Mouse (Mus musculus) megakaryocyte-erythroid progenitor cell, adult 5-6 weeks (primary cell): ENCODE data around the gene Pcdh9. TPM values are rescaled to one million over a fixed set of nuclear protein-coding genes. Genes with fewer than 3 reads are reported as not detected.

Experiments
- ATAC-seq: replicated peaks from 2 replicates; pipeline ENCODE4 v1.8.0; 2016; ENCODE audit warnings: mild to moderate bottlenecking, inconsistent platforms; ENCODE audit not compliant: severe bottlenecking, poor library complexity, low FRiP score, low TSS enrichment
- total RNA-seq, 2 experiments: library from RNA; stranded (forward) in 1 of 2; stranded (reverse) in 1 of 2; fragments of 200-1000, 215-1000 nt in 1 of 2; fragments of >200 nt in 1 of 2; fragmentation: Nextera tagmentation in 1 of 2; gene quantifications; 2 replicates each; pipeline ENCODE4 v1.2.3; 2014 to 2017

Pcdh9 gene
- not detected in 2 replicates for total RNA-seq (2014; fragmentation: Nextera tagmentation)
- not detected in 2 replicates for total RNA-seq (2017)

DNA sequence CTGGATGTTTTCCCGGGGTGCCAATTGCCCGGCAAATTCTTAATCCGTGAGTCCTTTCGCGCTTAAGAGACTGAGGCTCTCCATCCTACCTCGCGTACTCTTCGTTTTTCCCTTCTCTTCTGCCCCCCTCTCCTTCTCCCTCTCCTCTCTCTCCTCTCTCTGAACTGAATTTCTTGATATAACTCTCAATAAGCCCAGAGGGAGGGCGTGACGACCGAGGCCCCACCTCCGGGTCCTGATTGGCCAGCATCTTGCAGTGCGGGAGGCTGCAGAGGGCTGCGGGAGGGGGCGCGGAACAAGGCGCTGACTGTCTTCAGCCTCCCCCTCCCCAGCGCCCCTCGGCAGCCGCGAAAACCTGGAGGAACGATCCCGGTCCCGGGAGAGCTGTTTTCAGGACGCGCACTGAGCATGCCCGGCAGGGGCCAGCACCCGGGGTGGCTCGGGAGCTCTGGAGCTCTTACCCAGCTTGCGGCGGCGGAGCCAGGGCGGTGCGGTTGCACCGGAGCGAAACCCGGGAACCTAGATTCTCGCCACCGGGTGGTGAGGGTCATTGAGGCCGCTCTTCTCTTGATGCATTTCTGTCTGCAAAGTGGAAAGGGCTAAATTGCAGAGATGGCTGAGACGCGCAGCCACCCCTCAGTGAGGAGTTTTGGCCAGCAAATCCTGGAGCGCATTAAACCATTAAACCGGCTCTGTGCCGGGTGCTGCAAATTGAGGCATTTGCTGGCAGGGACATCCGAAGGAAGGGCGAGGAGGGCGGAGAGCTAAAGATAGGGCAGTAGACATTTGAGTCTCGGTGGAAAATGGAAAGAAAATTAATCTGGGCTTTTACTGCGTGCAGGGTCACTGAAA lies at the start of gene Pcdh9:
Gene Pcdh9, minus strand, starts transcription at position 161 of the 852 bp plus-strand sequence.
- ATAC-seq, result no peak

DNA sequence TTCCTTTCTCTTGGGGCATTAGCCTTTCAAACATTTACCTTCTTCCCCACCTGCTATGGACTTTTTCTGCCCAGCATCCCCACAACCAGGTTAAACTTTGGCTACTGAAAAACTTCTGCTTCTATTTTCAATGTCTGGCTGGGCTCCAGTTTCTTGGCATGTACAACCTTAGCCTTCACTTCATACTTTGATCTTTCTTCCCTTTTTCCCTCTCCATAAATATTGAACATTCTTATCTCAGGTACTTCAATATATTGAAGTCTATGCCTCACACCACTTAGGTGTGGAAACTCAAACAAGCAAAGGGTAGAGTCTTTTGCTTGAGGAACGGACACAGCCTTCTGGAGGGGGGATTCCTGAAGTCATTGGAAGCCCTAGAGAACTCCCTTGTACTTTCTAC lies 16.4 kb upstream of the Pcdh9 start:
- ATAC-seq, result no peak

DNA sequence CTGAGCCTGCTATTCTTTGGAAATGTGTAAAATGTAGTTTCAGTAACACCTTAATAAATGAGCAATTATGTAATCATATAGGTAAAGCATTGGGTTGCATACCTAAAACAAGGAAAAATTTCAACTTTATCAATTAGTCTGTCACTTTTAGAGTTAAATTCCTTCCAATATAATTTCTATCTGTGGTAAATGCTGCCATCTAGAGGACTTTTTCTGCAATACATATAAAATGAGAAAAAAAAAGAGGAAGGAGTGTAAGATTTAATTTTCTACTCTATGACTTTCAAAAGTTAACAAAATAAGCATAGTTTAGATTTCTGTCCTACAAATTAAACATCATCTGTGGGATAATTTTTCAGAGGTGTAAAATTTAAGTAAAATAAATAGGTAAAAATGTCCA lies 8.1 kb upstream of the Pcdh9 start:
- ATAC-seq, result no peak

DNA sequence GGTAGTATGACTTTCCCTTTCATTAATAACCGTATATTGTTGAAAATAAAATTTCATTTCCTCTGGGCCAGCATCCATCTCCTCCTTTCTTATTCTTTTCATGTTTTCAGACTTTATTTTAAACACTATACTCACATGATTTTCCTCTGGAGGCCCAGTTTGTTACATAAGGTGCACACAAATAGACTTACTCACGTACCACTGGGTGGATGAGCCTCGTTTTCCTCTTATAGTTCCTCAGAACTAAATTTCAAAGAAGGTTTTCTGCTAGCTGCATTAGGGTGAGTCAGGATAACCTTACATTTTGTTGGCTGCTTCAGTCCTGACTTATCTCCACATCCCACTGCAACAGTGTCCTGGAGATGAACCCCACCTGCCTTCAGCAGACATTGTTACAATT lies 4.7 kb upstream of the Pcdh9 start:
- ATAC-seq, result no peak

DNA sequence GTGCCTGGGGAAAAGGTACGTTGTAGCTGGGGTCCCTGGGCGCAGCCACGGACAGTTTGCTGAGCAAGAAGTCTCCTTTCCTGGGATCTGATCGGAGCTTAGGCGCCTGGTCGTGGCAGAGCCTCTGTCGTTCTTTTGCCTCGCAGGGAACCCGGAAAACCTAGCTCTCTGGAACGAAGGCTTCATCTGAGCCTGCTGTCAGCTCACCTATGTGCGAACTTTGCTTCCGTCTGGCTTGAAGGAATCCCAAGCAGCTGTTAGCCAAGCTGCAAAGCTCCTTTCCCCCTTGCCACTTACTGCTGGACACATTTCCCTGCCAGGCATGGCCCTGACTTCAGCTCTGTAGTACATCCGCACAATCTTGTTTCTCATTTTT lies 880 bp upstream of the Pcdh9 start:
- ATAC-seq, result no peak

- ATAC-seq, result no peak
These were observed 500 bp downstream of the Pcdh9 start for GRCm38 (mm10) chr14:93889839-93890518.

GRCm38 (mm10) chr14:93889231-93889630 lies 1.2 kb downstream of the Pcdh9 start:
- ATAC-seq, result no peak

DNA sequence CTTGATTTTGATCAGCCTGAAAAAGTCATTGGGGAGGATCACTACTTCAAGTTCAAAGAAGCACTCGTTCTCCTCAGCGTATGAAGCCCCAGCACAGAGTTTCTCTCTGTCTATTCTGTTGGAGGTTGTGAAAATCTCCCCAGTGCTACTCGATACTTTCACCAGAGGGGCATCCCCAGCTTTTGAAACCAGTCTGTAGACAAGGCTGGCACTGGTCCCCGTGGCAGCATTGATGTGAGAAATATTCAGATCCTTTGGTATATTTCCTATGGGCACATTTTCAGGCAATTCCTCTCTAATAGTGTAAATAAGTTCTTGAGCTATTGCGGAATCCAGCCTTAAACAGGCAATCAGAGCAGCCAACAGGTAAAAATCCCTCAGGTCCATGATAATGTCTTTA lies 2.1 kb downstream of the Pcdh9 start:
- ATAC-seq, result no peak

- ATAC-seq, result no peak
These were observed 3.4 kb downstream of the Pcdh9 start for GRCm38 (mm10) chr14:93887066-93887465.

- ATAC-seq, result no peak
These were observed 4.9 kb downstream of the Pcdh9 start for GRCm38 (mm10) chr14:93885551-93886084.

- ATAC-seq, result no peak
These were observed 6.0 kb downstream of the Pcdh9 start for GRCm38 (mm10) chr14:93884467-93884866.

DNA sequence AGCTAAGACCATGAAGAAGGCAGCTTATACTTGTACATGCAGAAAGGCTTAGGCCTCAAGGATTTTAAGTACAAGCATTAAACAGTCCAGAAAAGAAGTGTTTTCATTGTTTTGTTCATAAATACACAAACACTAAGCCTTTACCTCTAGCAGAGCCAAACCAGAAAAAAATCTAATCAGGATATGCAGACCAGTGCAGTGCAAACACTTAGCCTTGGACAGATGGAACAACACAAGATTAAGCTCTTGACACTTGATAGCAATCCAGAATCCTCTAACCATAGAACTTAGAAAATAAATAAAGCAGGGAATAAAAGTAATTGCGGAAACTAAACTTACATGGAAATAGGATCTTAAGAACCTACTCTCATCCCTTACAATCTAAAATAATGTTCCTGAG lies 10.4 kb downstream of the Pcdh9 start:
- ATAC-seq, result no peak

- no peak for ATAC-seq
These were observed 14.5 kb downstream of the Pcdh9 start for GRCm38 (mm10) chr14:93875968-93876367.

- ATAC-seq, result no peak
These were observed 22.3 kb downstream of the Pcdh9 start for GRCm38 (mm10) chr14:93868211-93868610.

DNA sequence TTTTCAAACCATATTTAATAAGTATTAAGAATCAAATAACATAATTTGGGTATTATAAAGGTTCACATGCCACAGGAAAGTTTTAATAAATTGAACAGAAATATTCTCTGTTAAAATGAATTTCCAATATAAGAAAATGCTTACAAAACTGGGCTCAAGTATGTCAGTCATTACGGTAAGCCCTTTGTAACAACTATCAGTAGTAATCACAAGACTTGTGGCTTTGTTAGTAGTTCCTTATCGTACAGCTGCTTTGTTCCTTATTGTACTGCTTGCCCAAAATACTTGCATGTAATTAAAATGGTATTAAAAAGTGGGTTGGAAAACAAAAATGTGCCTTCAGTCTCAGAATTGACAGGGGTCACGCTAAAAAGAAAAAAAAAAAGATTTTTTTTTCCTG lies 32.4 kb downstream of the Pcdh9 start:
- ATAC-seq, result no peak

DNA sequence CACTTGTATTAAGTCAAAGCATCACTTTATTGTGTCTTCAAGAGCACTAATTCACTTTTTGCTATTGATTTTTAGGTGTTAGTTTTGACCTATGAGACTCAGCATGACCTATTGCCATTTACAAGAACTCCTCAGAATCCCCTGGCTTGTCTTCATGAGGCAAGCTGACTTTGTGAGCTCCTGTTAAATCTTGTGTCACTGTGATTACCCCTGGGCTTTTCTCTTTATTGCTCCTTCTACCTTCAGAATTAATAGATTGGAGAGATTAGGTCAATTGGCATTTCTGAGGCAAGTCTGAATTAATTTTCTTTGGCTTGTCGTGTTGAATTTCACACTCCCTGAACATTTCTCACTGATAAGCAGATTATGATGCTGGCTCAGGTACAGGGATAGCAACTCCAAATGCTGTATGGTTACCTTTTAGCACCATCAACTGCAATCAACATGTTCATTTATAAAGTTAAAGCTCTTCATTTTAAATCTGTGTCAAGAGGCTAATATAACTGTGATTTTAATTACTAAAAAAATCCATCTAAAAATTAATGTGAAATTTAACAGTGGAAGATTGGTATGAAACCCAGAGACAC lies 44.3 kb downstream of the Pcdh9 start:
- no peak for ATAC-seq

- no peak for ATAC-seq
These were observed 47.7 kb downstream of the Pcdh9 start for GRCm38 (mm10) chr14:93842686-93843288.

DNA sequence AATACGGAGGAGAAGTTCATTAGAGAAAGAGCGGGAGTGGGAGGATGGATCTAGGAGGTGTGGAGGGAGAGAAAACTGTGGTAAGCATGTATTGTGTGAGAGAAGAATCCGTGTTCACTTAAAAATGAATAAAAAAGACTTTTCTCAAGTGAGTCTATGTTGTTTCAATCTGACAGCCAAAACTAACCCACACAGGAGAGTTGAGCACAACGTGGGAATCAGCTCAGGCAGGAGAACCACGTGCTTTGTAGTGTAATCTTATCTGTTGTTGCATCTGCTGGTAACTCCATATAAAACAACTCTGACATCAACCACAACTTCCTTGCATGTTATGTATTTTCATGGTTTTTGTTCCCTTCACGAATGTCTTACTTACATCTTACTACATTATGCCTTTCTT lies 58.0 kb downstream of the Pcdh9 start:
- ATAC-seq, result no peak

GRCm38 (mm10) chr14:93827159-93827558 lies 63.3 kb downstream of the Pcdh9 start:
- no peak for ATAC-seq

GRCm38 (mm10) chr14:93826042-93826462 lies 64.4 kb downstream of the Pcdh9 start:
- ATAC-seq, result no peak
